Mouse (Mus musculus) lung, adult 2 months (tissue): Measurements from ENCODE around the gene Map2k6.

Experiments used
- CTCF ChIP-seq: fragments of 200-500 bp; IDR thresholded peaks from 2 replicates; pipeline ENCODE4 v1.5.1; 2011; ENCODE audit warnings: mild to moderate bottlenecking, low read length, control low read depth; ENCODE audit not compliant: insufficient read depth
- POLR2A ChIP-seq: fragments of 200-500 bp; IDR thresholded peaks from 2 replicates; pipeline ENCODE4 v1.6.1; 2011; ENCODE audit warnings: low read depth, mild to moderate bottlenecking, control low read depth, low read length, borderline replicate concordance; ENCODE audit errors: extremely low read depth

DNA sequence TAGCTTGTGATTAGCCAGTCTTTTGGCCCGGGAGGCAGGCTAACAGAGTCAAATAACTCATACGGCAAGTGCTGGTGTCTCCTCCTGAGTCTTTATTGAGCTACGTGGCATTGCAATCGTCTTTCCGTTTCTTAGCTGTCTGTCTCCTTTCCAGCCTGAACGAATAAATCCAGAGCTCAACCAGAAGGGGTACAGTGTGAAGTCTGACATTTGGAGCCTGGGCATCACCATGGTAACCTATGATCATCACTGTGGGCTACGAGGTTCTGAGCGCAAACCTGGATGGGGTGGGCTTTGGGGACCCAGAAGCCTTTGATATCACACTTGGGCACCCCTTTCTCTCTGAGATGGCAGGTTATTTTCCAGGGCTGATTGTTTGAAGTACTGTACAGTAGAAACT lies 98.8 kb downstream of the Map2k6 start:
- TF ChIP-seq CTCF (no peak), POLR2A (no peak)
